Mouse (Mus musculus): ENCODE measurements around the gene Nutf2.

The Nutf2 gene

GRCm38 (mm10) chr8:105855248-105856167 is 4.9 kb upstream of the Nutf2 start:
- DNase-seq (ENCODE audit: low spot score in 2 of 2) = peak; percentile 37 to 50

DNA sequence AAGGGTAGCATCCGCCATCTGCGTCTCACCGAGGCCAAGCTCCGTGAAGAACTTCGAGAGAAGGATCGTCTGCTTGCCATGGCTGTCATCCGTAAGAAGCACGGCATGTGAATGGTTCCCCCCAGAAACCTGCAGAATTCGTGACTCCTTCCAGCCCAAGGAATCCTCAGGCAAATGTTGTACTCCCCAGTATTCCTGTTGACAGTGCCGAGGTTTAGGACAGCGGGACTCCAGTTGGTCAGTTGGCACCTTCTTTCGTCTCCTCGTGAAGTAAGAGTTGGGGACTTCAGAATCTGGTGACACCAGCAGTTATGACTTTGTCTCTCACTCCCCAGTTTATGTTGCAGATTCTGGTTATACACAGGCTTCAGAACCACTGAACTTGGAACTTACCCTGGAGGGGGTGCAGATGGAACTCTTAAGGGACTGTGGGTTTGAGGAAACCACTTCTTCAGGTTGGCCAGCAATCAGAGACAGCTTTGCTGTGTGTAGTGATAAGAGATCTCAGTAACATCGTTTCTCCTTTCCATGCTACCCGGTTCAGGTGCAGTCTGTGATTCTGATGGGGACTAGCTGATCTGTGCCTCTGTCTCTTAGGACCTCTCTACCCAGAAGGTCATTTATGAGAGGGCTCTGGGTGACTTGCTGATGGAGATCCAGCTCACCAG is 4.1 kb upstream of the Nutf2 start:
- no peak for DNase-seq (ENCODE audit: low spot score in 2 of 2)

DNA sequence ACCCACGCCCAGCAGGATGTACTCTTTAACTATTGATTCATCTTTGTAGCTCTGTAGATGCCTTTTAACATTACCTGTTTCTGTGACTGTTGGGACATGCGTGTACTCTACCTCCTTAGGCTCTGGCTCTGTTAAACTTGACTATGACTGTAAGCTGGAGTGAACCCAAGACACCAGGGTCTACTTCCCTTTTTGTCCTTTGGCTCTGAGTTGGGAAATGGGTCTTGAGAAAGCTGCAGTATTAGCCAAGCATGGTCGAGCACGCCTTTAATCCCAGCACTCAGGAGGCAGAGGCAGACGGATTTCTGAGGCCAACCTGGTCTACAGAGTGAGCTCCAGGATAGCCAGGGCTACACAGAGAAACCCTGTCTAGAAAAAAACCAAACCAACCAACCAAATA is 1.9 kb upstream of the Nutf2 start:
- DNase-seq (ENCODE audit: low spot score in 2 of 2) = no peak

- no peak for DNase-seq (ENCODE audit: low spot score in 2 of 2)
These were observed 1.1 kb upstream of the Nutf2 start for GRCm38 (mm10) chr8:105859314-105859713.

DNA sequence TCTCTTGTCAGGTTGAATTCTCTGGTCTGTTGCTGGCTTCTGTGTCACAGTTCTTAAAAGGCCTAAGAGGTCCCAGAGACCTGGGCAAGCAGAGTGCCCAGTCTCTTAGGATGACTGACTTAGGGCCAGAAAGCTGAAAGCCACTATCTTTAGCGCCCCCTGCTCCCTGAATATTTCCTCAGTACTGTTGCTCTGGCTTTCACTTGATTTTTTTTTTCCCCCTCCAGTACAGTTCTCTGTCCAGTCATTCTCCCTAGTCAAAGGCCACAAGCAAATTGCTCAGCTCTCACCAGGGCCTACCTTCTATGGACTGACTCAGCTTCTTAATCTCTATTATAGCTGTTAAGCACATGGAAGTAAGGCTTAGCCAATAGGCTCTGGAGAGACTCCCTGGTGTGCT is 1.6 kb downstream of the Nutf2 start:
- no peak for DNase-seq (ENCODE audit: low spot score in 2 of 2)

- DNase-seq (ENCODE audit: low spot score in 2 of 2) = no peak
These were observed 6.1 kb downstream of the Nutf2 start for GRCm38 (mm10) chr8:105866364-105867029.

DNA sequence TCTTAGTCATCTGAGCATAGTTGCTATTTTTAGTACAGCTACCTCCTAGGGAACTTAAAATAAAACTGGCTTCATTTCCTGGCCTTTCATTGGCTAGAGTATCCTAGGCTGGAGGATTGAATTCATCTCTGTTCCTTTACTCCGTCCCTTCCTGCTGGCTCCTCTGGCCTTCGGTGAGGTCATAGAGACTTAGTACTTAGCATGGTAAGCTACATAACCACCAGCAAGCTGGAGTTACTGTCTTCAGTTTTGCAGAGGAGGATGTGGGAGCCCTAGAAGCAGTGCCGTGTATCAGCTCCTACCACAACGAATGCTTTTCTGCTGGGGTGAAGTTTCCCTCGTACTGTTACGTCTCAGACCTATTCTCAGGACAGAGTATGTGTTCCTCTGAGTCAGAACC is 13.9 kb downstream of the Nutf2 start:
- DNase-seq (ENCODE audit: low spot score in 2 of 2) = peak; percentile 59 to 71

- DNase-seq (ENCODE audit: low spot score in 2 of 2) = peak; percentile 81 to 84
These were observed 20.6 kb downstream of the Nutf2 start, which contains the start of gene Edc4 for GRCm38 (mm10) chr8:105880754-105881520. TSS of gene Edc4 (plus strand) at chr8:105880881.

GRCm38 (mm10) chr8:105889756-105890465 is 29.5 kb downstream of the Nutf2 start:
- DNase-seq (ENCODE audit: low spot score in 2 of 2) = no peak

DNA sequence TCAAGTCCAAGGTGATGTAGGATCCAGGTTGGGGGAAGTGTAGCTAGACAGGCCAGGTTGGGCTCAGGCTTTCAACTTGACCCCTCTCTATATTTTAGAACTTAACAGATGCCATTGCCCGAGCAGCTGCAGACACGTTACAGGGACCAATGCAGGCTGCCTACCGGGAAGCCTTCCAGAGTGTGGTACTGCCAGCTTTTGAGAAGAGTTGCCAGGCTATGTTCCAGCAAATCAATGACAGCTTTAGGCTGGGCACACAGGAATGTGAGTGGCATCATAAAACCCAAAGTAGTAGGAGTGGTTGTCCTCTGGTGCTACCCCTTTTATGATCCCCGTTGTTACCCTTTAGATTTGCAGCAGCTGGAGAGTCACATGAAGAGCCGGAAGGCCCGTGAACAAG is 30.5 kb downstream of the Nutf2 start:
- DNase-seq (ENCODE audit: low spot score in 2 of 2) = peak; percentile 46 to 58

DNA sequence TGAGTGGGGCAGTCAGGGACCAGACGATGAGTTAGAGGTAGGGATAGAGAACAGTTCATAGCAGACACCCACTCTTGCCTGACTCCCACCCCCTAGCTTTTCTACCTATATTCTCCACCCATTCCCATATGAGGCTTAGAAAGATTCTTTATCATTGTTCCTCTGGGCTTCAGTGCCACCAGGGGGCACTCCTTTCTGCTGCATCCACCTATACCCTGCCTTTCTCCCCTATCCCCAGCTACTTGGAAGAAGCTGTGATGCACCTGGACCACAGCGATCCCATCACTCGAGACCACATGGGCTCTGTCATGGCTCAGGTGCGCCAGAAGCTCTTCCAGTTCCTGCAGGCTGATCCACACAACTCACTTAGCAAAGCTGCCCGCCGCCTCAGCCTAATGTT is 32.1 kb downstream of the Nutf2 start:
- no peak for DNase-seq (ENCODE audit: low spot score in 2 of 2)

GRCm38 (mm10) chr8:105893339-105893738 is 33.0 kb downstream of the Nutf2 start, which contains the start of gene Nrn1l:
TSS of gene Nrn1l (plus strand) at chr8:105893567.
- peak; percentile 73 to 77 for DNase-seq (ENCODE audit: low spot score in 2 of 2)

GRCm38 (mm10) chr8:105897801-105898480 is 37.6 kb downstream of the Nutf2 start:
- DNase-seq (ENCODE audit: low spot score in 2 of 2) = no peak

GRCm38 (mm10) chr8:105900180-105900940 is 40.0 kb downstream of the Nutf2 start, which contains the start of gene Pskh1:
TSS of gene Pskh1 (plus strand) at chr8:105900441.
- DNase-seq (ENCODE audit: low spot score in 2 of 2) = peak; percentile 92

GRCm38 (mm10) chr8:105900941-105901616 is 40.7 kb downstream of the Nutf2 start:
- no peak for DNase-seq (ENCODE audit: low spot score in 2 of 2)

GRCm38 (mm10) chr8:105919390-105919789 is 59.0 kb downstream of the Nutf2 start:
- DNase-seq (ENCODE audit: low spot score in 2 of 2) = no peak

DNA sequence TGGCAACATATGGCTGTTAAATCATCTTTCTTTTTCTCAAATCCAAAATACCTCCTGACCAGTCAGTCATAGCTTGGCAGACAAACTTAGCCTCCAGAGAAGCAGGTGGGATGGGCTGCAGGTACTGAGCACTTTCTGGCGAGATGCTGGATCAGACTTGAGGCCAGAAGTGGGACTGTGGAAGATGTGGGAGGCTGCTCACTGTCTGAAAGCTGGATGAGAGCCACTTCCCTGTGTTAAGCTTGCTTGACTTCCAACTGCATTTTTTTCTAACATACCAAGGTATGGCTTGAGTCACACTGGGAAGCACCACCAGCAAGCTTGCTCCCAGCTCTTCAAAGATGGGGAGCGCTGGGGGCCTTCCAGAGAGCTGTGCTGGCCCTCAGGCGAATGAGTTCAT is 64.7 kb downstream of the Nutf2 start:
- DNase-seq (ENCODE audit: low spot score in 2 of 2) = no peak
